Mouse (Mus musculus): ENCODE measurements around the gene Cd151. TPM values are rescaled to one million over a fixed set of nuclear protein-coding genes. Genes with fewer than 3 reads are reported as not detected.
A peak's percentile ranks its signal among the peaks of the same experiment; 100 is the strongest.

Cd151 gene
- 287 and 310 TPM in 2 replicates for total RNA-seq (2021)
- long read RNA-seq, transcript Cd151-203 (8 exons, 1,708 nt), result major isoform, 79 of 224 reads
- long read RNA-seq, transcript Cd151-202 (8 exons, 1,865 nt), result minor isoform, 30 of 224 reads
- long read RNA-seq, transcript Cd151-201 (7 exons, 1,619 nt), result minor isoform, 16 of 224 reads
- long read RNA-seq, partial matches to known transcripts, result 93 of 224 reads
- long read RNA-seq, other reads (novel, unspliced or antisense), result 6 of 224 reads

DNA sequence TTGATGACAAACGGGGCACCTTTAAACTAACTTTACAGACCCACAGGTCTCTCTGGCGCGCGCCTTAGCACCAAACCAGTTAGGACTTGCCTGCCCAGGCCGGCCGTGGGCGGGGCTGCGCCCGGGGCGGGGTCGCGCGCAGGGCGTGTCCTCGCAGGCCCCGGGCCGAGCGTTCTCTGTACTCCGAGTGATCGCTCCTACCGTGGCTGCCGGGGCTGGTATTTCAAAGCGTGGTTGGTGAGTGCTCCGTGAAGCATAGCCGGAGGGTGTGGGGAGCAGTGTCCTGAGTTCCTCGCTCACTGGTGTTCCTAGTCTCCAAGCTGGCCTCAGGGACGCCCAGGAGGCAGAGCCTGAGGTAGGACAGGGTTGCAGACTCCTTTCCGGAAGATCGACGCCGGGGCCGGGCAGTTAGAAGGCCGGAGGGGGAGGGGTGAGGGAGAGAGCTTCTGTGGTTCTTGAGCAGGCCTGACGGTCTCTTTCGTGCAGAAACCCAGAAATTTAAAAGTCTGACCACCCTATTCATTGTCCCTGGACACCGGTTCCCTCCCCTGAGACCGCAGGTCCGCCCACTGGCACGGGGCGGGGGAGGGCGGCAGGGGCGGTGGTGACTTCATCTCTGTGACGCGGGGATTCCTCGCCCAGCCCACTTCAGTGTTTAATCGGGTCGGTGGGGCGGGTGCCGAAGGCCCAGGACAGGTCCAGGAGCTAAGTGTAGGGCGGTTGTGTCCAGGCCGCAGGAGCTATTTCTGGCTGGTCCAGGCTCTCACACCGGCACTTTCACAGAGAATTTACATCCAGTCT, at the start of gene Cd151:
TSS of gene Cd151 (plus strand) at position 163 of the 801 bp plus-strand sequence.
- peak; percentile 92 for DNase-seq

DNA sequence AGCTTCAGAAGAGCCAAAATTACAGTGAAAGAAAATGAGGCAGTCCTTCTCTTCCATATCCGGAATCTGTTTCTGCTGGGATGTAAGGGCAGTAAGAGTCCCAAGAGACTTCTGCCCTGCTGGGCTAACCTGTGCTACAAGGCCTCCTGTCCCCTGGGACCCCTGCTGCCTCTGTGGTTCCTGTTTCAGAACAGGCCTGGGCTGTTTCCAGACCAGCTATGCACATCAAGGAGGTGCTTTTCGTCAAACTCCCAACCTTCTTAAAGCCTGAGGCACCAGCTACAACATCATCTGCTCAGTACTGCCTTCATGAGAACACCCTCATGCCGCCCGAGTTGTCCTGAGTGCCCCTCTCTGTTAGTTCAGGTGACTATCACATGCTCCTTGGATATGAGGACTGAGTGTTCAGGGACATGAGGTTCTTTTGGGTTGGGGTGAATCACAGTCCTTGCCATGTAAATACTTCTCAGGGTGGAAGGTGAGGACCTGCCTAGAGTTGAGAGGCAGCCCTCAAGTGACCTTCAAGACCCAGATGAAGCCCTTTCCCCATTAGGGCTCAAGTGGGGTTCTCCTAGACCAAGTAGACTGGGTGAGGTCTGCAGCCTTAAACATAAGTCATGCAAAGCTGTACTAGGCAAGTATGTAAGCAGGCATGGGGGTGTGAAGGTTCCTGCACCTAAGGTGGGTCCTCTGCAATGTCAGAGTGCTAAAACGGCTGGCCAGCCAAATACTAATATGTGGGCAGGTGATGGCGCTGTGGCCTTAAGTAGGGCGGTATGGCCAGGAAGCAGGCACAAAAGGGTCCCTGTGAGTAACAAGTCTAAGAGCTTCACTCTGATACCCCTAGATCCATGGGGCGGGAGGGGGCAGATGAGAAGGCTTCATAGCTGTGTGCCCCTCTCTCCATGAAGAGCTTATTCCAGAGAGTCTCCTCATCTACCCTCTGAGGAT, 49.2 kb upstream of the Cd151 start:
- no peak for DNase-seq

DNA sequence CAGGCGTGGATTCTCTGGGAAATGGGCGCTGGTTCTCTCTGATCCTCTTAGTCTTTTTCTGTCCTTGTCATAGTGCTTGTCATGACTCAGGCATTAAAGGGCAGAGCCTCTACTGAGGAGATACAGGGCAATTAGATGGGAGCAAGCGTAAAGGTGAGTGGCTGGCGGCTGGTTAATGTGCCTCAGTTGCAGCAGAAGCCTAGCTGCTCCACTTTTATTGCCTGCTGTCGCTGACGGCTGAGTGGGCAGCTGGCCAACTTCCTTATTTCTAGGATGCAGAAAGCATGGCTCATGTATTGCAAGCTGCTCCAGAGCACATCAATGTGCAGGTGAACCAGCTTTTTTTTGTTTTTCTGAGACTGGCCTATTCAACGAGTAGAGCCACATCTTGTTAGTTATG, 48.2 kb upstream of the Cd151 start:
- DNase-seq, result no peak

DNA sequence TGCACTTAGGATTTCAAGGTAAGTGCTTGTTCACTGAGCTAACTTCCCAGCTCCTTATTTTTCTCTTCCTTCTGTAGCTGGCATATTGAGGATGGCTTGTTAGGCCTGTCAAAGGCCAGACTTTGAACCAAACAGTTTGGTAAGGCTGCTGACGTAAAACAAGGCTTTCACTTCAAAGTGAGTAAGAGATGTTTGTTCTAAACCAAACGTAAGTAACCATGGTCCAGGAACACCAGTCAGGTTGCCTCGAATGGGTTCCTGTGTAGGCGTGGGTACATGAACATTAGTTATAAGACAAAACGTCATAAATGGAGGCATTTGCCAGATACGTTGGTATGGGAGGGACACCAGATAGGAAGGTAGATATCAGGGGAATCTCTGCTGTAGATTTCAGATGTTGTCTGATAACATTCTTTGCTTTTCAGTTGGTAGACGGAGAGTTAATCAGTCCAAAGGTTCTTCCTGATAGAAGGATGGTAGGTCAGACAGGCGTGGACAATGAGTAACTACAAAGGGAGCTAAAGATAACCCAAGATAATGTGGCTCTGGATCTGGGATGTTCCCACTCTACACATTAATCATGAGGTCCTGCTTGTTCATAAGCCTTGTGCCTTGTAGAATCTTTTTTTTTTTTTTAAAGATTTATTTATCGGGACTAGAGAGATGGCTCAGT, 47.0 kb upstream of the Cd151 start:
- DNase-seq, result no peak

DNA sequence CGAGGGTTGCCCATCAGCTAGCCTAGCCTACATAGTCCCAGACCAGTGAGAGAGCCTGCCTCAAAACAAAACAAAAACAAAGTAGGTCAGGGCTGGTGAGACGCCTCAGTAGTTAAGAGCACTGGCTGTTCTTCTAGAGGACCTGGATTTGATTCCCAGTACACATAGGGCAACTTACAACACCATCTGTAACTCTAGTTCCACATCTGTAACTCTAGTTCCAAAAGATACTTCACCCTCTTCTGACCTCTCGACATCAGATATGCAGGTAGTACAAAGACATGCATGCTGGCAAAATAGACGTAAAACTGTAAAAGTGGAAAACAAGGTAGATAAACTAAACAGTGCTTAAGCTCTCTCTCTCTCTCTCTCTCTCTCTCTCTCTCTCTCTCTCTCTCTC, 43.4 kb upstream of the Cd151 start:
- no peak for DNase-seq

DNA sequence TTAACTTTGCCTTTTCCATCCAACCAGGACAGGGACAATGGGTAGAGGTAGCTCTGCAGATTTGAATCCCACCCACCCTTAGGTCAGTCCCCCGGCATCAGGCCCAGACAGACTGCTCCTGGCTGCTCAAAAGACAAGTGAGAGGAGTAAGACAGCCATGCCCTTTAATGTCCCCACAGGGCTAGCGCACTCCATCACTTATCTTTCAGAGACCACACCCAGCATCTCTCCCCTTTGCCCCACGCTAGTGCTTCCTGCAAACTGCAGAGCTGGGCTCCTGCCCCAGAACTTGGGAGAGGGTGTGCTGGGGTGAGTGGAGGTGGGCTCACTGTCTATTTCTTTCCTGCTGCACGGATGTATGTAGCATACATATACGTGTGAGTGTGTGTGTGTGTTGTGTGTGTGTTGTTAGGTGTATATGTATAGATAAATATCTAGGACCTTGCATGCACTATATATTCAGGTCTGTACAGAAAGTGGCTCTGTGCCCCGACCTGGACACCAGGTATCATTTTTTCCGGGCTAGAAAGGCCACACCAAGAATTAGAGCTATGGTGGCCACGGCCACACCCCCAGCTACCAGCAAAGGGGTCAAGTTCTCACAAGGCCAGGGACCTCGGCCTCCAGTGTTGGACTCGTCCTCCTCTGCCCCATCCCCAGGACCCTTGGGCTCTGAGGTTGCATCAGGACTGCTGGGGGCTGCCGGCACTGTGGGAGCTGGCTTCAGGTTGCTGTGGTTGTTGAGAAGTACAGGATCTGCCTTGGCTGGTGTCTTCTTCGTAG, 40.1 kb upstream of the Cd151 start:
- DNase-seq, result no peak

DNA sequence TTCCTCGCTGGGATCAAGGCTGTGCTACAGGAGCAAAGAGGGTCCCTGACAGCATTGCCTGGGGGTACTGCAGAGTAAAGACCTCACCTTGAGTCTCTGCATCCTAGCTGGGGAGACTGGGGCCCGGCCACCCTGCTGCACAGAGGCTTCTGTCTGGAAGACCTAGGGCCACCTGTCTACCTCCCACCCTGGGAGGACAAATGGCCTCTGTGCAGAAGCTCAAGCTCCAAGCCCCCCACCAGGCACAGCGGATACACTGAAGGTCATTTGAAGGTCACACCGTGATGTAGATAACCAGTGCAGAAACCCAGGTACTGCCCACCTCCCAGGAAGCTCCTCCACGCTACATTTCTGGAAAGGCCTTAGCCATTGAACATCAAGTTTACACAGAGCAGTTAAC, 38.5 kb upstream of the Cd151 start:
- DNase-seq, result no peak

DNA sequence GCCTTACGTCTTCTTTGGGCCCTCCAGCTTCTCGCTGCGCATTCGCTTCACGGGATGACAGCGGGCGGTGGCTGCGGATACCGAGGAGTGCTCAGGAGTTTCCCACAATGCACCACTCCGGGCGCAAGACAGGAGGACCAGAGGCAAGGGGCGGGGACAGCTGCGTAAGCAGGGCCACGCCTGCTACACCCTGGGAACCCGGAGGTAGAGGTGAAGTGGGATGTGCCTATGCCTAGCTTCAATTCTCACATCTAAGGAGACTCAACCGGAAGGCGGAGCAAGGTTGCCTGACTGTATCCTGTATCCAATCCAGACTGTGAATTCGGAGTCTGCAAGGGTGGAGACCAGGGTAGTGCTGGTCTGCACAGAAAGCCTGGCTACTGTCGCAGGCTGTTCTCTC, 37.9 kb upstream of the Cd151 start, which contains the start of gene Cend1:
TSS of gene Cend1 (minus strand) at position 182 of the 400 bp plus-strand sequence.
- peak; percentile 45 for DNase-seq

DNA sequence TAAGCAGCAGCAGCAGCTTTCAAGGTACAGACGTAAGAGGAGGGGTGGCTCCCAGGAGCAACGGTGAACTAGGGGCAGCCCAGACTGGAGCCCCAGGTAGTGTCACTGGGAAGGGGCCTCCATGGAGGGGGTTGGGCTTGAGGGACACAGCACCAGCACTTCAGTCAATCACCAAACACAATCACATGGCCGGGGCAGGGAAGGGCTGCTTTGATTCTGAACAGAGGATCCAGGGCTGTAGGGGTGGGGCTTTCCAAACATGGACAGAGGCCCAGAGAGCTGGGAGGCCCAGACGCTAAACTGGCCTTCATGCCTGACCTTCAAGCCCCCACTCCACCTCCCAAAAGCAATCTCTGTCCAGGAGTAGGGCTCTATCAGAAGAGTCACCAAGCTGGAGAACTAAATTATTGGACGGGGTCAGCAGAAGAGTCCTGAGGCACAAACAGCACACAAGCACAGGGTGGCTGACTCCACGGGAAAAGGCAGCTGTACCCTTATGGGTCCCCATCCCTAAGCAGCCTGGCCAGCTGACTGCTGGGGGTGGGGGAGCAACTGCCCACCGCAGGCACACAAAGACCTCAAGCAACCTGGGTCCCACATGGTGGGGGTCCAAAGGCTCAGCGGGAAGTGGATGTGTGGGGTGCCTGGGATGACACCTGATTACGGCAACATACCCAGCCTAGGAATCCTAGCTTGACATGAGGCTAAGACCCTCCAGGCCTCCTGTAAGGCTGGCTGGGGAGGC, 37.2 kb upstream of the Cd151 start:
- no peak for DNase-seq

DNA sequence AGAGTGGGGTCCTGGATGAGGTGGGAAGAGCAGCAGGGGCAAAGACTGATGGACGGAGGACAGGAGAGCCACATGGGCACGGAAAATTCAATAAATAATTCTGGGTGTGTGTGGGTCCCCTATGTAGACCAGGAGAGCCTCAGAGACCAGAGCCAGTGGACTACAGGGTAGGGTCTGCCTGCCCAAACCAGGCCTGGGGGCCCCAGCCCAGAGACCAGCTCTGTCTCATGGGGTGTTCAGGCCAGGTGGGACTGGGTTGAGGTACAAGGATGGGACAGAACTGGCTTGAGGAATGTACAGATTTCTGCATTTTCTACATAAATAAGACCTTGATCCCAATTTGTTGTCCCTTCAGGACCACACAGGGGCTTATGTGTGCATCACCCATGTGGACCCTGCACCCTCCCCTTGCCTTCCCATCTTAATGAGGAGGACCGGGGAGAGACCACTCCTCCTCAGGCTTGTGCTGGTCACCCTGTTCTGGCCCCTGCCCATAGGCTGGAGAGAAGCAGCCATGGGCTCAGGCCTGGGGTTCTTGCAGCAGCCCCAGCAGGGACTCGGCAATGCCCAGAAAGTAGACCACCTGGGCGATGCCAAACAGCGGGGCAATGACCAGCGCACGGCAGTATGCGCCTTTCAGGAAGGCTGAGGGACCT, 36.5 kb upstream of the Cd151 start:
- DNase-seq, result no peak

DNA sequence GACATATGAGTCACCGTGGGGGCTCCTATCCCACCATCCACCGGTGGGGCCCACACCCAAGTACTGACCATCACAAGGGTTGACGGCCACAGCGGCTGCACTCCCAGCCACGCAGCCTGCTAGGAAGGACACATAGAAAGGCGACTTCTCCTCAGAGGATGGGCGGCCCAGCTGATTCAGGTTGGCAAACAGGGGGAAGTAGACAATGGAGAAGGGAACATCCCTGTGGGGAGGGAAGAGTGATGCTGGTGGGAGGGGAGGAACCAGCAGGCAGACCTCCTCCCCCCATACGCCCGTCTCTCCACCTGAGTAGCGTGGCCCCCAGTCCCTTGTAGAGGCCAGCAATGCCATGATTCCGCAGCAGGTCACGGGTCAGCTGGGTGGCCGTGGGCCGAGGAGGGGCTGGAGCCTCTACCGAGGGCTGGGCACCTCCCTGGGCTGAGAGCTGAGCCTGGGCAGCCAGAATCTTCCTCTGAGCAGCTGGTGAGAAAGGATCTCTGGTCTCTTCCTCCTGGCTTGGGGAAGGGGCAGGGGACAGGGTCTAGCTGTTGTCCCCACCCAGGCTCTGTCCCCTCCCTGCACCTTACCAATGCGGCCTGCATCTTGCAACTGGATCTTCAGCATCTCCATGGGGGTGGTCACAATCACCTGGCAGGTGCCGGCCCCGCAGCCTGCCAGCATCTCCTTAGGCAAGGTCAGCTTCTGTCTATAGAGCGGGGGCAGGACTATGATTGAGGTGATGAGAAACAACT, 35.6 kb upstream of the Cd151 start:
- no peak for DNase-seq

DNA sequence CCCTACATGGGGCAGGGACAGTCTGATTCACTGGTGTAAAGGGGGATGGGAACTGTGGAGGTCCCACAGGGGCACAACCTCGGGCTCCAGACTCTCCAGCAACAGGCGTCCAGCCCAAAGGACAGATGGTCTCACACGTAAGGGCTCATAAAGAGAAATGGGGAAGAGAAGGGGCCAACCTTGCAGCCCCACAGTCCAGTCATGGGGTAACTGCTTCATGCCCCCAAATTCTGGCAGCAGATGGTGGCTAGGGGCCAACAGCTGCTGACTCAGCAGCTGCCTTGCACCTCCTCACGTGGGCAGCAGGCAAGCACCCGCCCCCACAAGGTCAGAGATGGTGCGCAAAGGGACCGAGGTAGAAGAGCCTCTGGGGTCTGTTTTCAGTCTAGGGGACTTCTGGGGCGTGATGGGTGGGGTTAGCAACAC, 35.0 kb upstream of the Cd151 start:
- DNase-seq, result peak; percentile 86

DNA sequence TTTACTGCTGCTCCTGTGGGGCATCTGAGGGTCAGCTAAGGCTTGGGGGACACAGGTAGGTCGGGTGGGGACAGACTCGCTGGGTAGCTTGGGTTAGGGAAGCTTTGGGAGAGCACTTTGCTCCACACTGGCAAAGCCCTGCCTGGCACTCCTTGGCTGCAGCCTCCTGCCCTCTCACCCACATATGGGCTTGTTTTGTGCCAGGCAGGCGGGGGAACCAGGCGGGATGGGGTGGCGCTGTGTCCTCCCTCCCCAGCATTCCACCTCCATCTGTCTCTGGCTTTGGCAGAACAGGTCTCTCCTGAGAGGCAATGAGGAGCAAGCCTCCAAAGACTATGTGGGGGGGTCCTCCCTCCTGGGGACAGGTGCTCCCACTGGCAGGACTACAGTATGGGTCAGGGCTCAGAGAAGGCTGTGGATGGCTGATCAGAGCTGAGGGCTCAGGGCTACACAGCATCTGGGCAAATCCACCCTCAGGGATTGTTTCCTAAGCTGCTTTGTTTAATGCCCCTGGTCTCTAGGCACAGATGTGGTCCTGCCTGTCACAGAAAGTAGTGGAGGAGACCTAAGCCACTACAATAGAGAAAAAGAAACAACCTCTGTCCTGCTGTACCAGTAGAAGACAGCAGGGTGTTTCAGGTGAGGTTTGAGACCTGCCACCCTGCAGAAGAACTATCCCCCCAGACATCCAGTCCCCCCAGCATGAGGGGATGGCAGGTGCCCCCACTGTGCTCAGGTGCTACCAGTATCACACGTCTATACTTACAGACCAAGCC, 34.3 kb upstream of the Cd151 start:
- peak; percentile 78 for DNase-seq

DNA sequence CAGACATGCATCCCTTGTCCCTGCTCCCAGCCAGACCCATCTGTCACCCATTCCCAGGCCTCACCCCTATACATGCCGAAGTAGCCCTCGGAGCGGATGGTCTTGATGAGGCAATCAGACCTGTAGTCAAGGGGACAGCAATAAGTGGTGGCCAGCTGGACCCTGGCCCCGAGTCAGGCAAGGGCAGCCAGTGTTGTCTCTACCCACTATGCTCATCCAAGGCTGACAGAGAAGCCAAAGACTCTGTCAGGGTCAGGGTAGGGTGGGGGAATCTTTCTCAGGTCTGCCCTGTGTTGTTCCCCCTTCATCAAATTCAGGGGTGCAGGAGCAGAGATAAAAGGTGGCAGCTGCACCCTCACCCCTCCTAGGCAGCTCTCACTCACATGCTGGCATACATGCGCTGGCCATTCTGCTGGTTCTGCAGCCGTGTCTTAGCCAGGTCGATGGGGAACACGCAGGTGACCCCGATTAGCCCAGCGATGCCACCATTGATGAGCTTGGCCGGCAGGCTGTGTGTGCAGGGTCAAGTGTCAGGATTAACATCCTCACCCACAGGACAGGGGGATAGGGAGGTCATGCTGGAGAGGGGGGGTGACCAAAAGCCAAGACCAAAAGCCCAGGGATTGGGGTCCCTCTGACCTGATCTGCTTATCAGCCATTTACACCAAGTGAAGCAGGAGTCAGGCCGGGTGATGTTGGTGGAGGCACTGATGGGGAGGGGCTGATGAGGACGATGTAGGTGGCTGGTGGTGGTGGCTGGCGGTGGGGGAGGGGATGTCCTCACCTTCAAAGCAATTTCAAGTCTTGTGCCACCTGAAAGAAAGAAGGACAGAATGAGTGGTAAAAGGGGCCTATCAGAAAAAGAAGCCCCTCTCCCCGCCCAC, 33.4 kb upstream of the Cd151 start:
- DNase-seq, result no peak

DNA sequence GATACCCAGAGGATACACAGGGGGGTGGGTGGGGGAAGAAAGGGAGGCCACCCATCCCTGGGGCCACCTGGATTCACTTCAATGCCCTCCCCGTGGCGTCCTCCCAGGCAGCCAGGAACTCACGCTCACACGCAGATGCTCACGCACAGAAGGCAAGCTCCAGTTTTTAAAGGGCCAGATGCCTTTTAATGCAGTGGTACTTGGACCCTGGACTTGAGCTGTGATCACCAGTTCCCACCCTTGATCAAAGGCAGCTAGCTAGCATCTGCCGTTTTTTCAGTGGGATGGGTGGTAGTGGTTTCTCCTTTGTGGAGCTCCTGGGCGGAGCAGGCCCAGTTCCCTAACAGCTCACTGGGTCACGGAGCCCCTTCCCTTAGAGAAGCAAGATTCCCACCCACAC, 32.7 kb upstream of the Cd151 start:
- peak; percentile 55 for DNase-seq

DNA sequence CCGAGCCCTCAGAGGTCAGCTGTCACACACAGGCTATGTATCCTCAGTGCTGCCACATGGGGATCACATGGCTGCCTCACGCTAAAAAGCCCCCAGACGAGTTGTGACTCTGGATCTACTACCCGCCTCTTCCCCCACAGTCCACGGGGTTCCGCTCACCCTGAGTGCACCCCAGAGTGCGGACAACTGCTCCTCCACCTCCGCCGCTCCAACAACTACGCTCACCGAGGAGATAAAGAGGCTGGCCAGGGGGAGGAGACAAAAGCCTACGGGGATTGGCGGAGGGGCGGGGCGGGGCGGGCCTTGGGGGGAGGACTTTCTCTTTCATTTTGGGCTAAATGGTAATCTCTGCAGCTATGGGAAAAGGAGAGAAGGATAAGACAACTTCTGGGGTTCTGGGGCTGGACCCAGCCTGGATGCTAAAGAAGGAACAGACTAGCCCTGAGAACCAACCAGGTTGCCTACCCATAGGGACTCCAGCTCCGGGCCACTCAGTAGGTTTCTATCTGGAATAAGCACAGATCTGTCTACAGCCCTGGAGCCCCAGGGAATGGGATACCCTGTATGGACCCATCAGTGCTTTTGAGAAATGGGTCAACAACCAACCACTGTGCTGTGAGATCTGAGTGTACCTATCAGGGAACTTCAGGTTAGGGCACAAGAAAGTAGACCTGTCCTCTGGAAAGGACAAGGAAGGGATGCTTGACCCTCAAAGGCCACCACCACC, 31.9 kb upstream of the Cd151 start:
- DNase-seq, result peak; percentile 72
